8 mouse cellular contexts compared by ENCODE assay signal in the genomic region with DNA sequence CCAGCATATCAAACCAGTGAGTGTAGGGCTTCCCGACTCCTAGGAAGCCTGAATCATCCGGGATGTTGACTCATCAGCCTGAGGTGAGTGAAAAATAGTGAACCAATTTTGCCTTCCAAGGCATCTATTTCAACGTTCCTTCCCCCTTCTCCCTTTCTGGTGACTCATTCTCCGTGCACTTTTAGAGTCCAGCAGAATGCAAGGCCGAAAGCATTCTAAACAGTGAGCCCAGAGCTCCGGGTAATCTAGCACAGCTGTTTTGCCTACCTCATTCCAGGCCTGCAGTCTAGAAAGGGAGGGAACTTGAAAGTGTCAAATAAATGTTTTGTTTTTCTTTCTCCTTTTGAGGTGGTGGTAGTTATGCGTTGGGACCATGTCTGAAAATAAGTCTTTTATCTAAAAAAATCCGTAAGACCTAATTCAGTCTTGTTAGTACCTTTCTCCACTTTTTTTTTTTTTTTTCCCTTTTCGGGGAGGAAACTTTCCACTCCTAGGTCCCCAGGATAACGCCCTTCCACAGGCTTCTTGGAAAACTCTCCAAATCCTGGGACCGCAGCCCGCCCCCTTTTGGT. TPM values are rescaled to one million over a fixed set of nuclear protein-coding genes. Genes with fewer than 3 reads are reported as not detected.
A peak's percentile ranks its signal among the peaks of the same experiment; 100 is the strongest.
DNase-seq lines count a peak whose midpoint lies in the region; ATAC-seq and TF ChIP-seq lines count a peak whose summit lies in the region.

No protein-coding gene starts in this region.

- no peak for TF ChIP-seq CTCF in liver, embryonic 14.5 days (IDR thresholded peaks at IDR 0.05; ENCODE audit: low read depth)

- peaks cover 2% of the 10 kb centered on the region; the same call in 1 of the 2 replicates for H3K4me1 ChIP-seq in liver, embryonic 11.5 days (replicated peaks; ENCODE audit: control insufficient read depth, insufficient read depth, low read length)
- peaks cover 22% of the 10 kb centered on the region for H3K4me1 ChIP-seq in forebrain, embryonic 15.5 days
- peaks cover 15% of the 10 kb centered on the region for H3K4me1 ChIP-seq in hindbrain, embryonic 13.5 days (replicated peaks)
- H3K4me1 ChIP-seq in liver, embryonic 14.5 days (replicated peaks; ENCODE audit: control insufficient read depth in 2 of 2, insufficient read depth in 2 of 2, low read length in 1 of 2), result peaks cover 3 to 6% of the 10 kb centered on the region in 2 experiments
- peaks cover 20% of the 10 kb centered on the region for H3K4me1 ChIP-seq in neural tube, embryonic 13.5 days (replicated peaks)

- H3K9ac ChIP-seq in liver, embryonic 11.5 days (ENCODE audit: low read depth, low read length), result no peak overlapping the region; the same call in 1 of the 2 replicates
- H3K9ac ChIP-seq in forebrain, embryonic 15.5 days (replicated peaks), result no peak overlapping the region
- H3K9ac ChIP-seq in hindbrain, embryonic 13.5 days, result no peak overlapping the region
- no peak overlapping the region for H3K9ac ChIP-seq in liver, embryonic 14.5 days (replicated peaks)
- no peak overlapping the region for H3K9ac ChIP-seq in neural tube, embryonic 13.5 days

- WGBS in liver, embryonic 11.5 days, result 15% methylated on average over 12 of the region's 12 CpGs
- 27% methylated on average over 12 of the region's 12 CpGs for WGBS in forebrain, embryonic 15.5 days
- WGBS in hindbrain, embryonic 13.5 days, result 25% methylated on average over 12 of the region's 12 CpGs
- WGBS in liver, embryonic 14.5 days (ENCODE audit: insufficient replicate concordance), result 18% methylated on average over 12 of the region's 12 CpGs
- WGBS in neural tube, embryonic 13.5 days, result 27% methylated on average over 12 of the region's 12 CpGs

- no peaks in the 10 kb centered on the region for H3K27me3 ChIP-seq in liver, embryonic 11.5 days (replicated peaks; ENCODE audit: control insufficient read depth, insufficient read depth, low read length)
- no peaks in the 10 kb centered on the region for H3K27me3 ChIP-seq in forebrain, embryonic 15.5 days
- H3K27me3 ChIP-seq in hindbrain, embryonic 13.5 days, result no peaks in the 10 kb centered on the region
- H3K27me3 ChIP-seq in liver, embryonic 14.5 days (ENCODE audit: control insufficient read depth, insufficient read depth, low read length), result no peaks in the 10 kb centered on the region
- no peaks in the 10 kb centered on the region for H3K27me3 ChIP-seq in neural tube, embryonic 13.5 days

- peak; percentile 34 for DNase-seq in liver, embryonic 11.5 days (ENCODE audit: low spot score)
- DNase-seq in liver, result no peak
- peak; percentile 63 to 69 for DNase-seq in adrenal gland, postnatal 36 days
- DNase-seq in liver, embryonic 14.5 days (ENCODE audit: low read depth in 3 of 3, low spot score in 3 of 3), result peak in 1 of 3 experiments; percentile 33
- no peak for DNase-seq in layer of hippocampus, postnatal 25 days (ENCODE audit: extremely low spot score in 1 of 2, low spot score in 1 of 2)

- H3K4me2 ChIP-seq in liver, embryonic 11.5 days, result peak overlapping the region; percentile 51
- no peak overlapping the region for H3K4me2 ChIP-seq in forebrain, embryonic 15.5 days (replicated peaks)
- peak overlapping the region; percentile 25; the same call in 1 of the 2 replicates for H3K4me2 ChIP-seq in hindbrain, embryonic 13.5 days
- H3K4me2 ChIP-seq in liver, embryonic 14.5 days (ENCODE audit: low read depth), result peak overlapping the region; percentile 64
- H3K4me2 ChIP-seq in neural tube, embryonic 13.5 days, result peak overlapping the region; percentile 26

- H3K9me3 ChIP-seq in liver, embryonic 11.5 days (ENCODE audit: control insufficient read depth, low read length), result no peaks in the 10 kb centered on the region
- H3K9me3 ChIP-seq in forebrain, embryonic 15.5 days, result no peaks in the 10 kb centered on the region
- H3K9me3 ChIP-seq in hindbrain, embryonic 13.5 days, result no peaks in the 10 kb centered on the region
- H3K9me3 ChIP-seq in liver, embryonic 14.5 days (ENCODE audit: control insufficient read depth, low read length), result no peaks in the 10 kb centered on the region
- no peaks in the 10 kb centered on the region for H3K9me3 ChIP-seq in neural tube, embryonic 13.5 days

- no peak overlapping the region for H3K27ac ChIP-seq in liver, embryonic 11.5 days (ENCODE audit: low read depth, low read length)
- H3K27ac ChIP-seq in forebrain, embryonic 15.5 days (replicated peaks), result no peak overlapping the region
- H3K27ac ChIP-seq in hindbrain, embryonic 13.5 days, result no peak overlapping the region
- no peak overlapping the region for H3K27ac ChIP-seq in liver, embryonic 14.5 days
- H3K27ac ChIP-seq in neural tube, embryonic 13.5 days (replicated peaks), result peak overlapping the region; percentile 33; the same call in 1 of the 2 replicates

- H3K36me3 ChIP-seq in liver, embryonic 11.5 days (ENCODE audit: control insufficient read depth, insufficient read depth, low read length), result no peaks in the 10 kb centered on the region
- H3K36me3 ChIP-seq in forebrain, embryonic 15.5 days, result no peaks in the 10 kb centered on the region
- H3K36me3 ChIP-seq in hindbrain, embryonic 13.5 days, result no peaks in the 10 kb centered on the region
- no peaks in the 10 kb centered on the region for H3K36me3 ChIP-seq in liver, embryonic 14.5 days (replicated peaks; ENCODE audit: control insufficient read depth, insufficient read depth, low read depth)
- H3K36me3 ChIP-seq in neural tube, embryonic 13.5 days, result peaks cover 4% of the 10 kb centered on the region; the same call in 1 of the 2 replicates

- no peak for TF ChIP-seq EP300 in liver, embryonic 14.5 days (IDR thresholded peaks at IDR 0.05; ENCODE audit: low read depth)

- peak overlapping the region; percentile 22 for H3K4me3 ChIP-seq in liver, embryonic 11.5 days (ENCODE audit: low read depth, low read length)
- H3K4me3 ChIP-seq in forebrain, embryonic 15.5 days, result peak overlapping the region; percentile 81
- peak overlapping the region; percentile 85 for H3K4me3 ChIP-seq in hindbrain, embryonic 13.5 days
- H3K4me3 ChIP-seq in liver, embryonic 14.5 days (ENCODE audit: insufficient read depth in 1 of 2, low read depth in 2 of 2, low read length in 2 of 2), result peak overlapping the region; percentile 23 to 26; a peak in 3 of 4 replicates
- peak overlapping the region; percentile 97 for H3K4me3 ChIP-seq in neural tube, embryonic 13.5 days

- no peak for ATAC-seq in liver, embryonic 11.5 days (replicated peaks; ENCODE audit: low FRiP score)
- no peak for ATAC-seq in forebrain, embryonic 15.5 days (replicated peaks)
- no peak for ATAC-seq in hindbrain, embryonic 13.5 days (ENCODE audit: low FRiP score)
- ATAC-seq in liver, embryonic 14.5 days (ENCODE audit: insufficient read depth), result no peak
- ATAC-seq in neural tube, embryonic 13.5 days (ENCODE audit: low read depth), result no peak

RNA-seq across cellular contexts. Expression of a gene that starts 0.6 kb away (rescaled TPM):
- 23.4 and 24.6 TPM in 2 replicates for polyA plus RNA-seq in liver, embryonic 11.5 days (2014; fragmentation: Nextera tagmentation; extraction: Ambion mirVana)
- 100 to 1,000 TPM; 312 to 517 TPM for total RNA-seq in adrenal gland, postnatal 36 days (2021)
- polyA plus RNA-seq in forebrain, embryonic 15.5 days (2015; fragmentation: Nextera tagmentation; extraction: Ambion mirVana), result 131 and 140 TPM in 2 replicates
- polyA plus RNA-seq in hindbrain, embryonic 13.5 days (2015; fragmentation: Nextera tagmentation; extraction: Ambion mirVana), result 111 and 113 TPM in 2 replicates
- polyA plus RNA-seq in liver, embryonic 14.5 days (2012; rRNA removed), result 14.0 and 21.4 TPM in 2 replicates
- polyA plus RNA-seq in liver, embryonic 14.5 days (2014; fragmentation: Nextera tagmentation; extraction: Ambion mirVana), result 10.2 and 11.5 TPM in 2 replicates
- 115 and 118 TPM in 2 replicates for polyA plus RNA-seq in neural tube, embryonic 13.5 days (2015; fragmentation: Nextera tagmentation; extraction: Ambion mirVana)
- 100 to 1,000 TPM; 497 to 514 TPM for total RNA-seq in layer of hippocampus, postnatal 25 days (2021)

Comparison
In these comparisons a context has a peak if more than half of its experiments do, and no peak if none do; other contexts are left out.
1. DNase-seq: peak in liver, embryonic 11.5 days (single experiment) and adrenal gland, postnatal 36 days (2 of 2); none in liver (single experiment) and layer of hippocampus, postnatal 25 days (0 of 2).
2. H3K4me3 ChIP-seq: peak in every context shown above with its lines; median percentile 97 in neural tube, embryonic 13.5 days; 85 in hindbrain, embryonic 13.5 days; 81 in forebrain, embryonic 15.5 days; 24 in liver, embryonic 14.5 days; 22 in liver, embryonic 11.5 days.